Mouse (Mus musculus) monocyte, adult 5-6 weeks (primary cell): ENCODE measurements around the gene Slc9a3r2. TPM values are rescaled to one million over a fixed set of nuclear protein-coding genes. Genes with fewer than 3 reads are reported as not detected.

Experiments
- ATAC-seq: fragments of 153-309, 156-312 bp; replicated peaks from 2 replicates; pipeline ENCODE4 v1.8.0; 2017; ENCODE audit warnings: mild to moderate bottlenecking; ENCODE audit not compliant: low TSS enrichment, insufficient number of reproducible peaks, severe bottlenecking, poor library complexity, low FRiP score
- total RNA-seq: library from RNA; stranded (forward); fragments of 200-1000, 200-491, 200-594 nt; gene quantifications from 3 replicates; pipeline ENCODE4 v1.2.3, GENCODE M21; 2017

The Slc9a3r2 gene
- total RNA-seq, 1 experiment from 2014 or later = 0.48 TPM

GRCm38 (mm10) chr17:24604557-24604956, 45.6 kb downstream of the Slc9a3r2 start:
- ATAC-seq = no peak

- 0 out of 2 replicates have a peak, but pooled peaks have one; percentile 23 for ATAC-seq
Observed at GRCm38 (mm10) chr17:24603961-24604360, 46.2 kb downstream of the Slc9a3r2 start.

- ATAC-seq = no peak
Observed at GRCm38 (mm10) chr17:24600502-24600901, 49.6 kb downstream of the Slc9a3r2 start.

DNA sequence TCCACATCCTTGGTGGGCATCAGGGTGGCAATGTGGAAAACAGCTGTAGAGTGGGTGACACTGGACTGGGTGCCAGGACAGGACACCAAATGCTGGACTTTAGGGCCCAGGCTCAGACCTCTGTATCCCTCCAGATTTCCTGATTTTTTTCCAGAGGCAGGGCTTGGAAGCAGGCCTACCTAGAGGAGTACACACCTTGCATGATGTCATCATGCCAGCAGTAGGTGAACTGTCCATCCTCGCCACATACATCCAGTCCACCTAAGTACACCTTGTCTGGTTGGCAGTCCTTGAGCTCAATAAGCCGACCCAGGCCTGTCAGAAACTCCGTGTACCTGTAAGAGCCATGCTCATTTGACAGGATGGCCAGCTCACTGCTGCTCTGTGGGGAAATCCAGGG, 52.1 kb downstream of the Slc9a3r2 start:
- ATAC-seq = no peak

GRCm38 (mm10) chr17:24596471-24597183, 53.5 kb downstream of the Slc9a3r2 start:
- ATAC-seq = no peak

- ATAC-seq = no peak
Observed at GRCm38 (mm10) chr17:24596073-24596466, 54.1 kb downstream of the Slc9a3r2 start.

GRCm38 (mm10) chr17:24595126-24596072, 54.7 kb downstream of the Slc9a3r2 start:
- ATAC-seq = no peak

DNA sequence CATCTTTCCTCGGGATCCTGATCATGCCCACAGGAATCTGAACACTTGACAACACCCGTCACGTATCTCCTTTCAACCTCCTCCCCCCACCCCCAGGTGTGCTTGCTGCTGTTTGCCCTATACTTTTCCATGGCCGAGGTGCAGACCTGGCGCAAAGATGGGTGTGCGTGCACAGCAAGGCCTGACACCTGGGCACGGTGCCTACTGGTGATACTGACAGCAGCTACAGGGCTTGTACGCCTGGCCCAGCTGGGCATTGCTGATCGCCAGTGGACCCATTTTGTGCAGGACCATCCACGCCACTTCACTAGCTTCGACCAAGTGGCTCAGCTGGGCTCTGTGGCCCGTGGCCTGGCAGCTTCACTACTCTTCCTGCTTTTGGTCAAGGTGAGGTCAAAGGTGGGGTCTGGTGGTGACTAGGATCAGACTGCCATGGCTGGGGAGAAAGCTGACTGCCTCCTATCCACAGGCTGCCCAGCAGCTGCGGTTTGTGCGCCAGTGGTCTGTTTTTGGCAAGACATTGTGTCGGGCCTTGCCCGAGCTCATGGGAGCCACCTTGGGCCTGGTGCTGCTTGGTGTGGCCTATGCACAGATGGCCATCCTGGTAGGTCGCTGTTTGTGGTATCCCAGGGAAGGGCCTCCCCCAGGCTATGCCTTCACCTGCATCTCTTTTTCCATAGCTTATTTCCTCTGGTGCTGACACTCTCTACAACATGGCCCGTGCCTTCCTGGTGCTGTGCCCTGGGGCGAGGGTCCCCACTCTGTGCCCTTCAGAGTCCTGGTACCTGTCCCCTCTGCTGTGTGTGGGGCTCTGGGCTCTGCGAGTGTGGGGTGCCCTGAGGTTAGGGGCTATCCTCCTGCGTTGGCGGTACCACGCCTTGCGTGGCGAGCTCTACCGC, 55.9 kb downstream of the Slc9a3r2 start:
- no peak for ATAC-seq

DNA sequence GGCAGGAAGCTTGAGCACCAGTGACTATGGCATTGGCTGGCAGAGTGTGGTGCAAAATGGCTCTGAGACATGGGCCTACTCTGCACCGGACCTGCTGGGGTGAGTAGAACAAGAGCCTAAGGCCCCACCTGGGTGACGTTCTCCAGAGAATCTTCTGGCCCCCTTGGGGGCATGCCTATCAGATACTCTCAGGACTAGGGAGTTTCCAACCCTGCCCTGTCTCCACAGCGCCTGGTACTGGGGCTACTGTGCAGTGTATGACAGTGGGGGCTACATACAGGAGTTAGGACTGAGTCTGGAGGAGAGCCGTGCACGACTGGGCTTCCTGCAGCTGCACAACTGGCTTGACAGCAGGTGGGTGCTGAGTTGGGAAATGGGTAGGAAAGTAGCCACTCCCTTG, 56.9 kb downstream of the Slc9a3r2 start:
- no peak for ATAC-seq

DNA sequence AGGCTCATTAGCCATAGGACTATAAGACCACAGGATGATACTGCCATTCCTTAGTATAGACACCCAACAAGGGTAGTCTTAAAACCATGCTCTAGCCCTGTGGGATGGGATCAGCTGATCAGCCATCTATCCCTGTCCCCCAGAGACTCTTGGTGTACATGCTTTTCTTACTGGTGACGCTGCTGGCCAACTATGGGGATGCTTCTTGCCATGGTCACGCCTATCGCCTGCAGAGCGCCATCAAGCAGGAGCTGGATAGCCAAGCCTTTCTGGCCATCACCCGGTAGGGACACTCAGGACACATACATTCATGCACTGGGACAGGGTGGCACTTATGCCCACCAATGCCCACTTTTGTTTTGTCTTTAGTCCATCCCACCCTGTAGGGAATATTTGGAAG, 58.4 kb downstream of the Slc9a3r2 start:
- no peak for ATAC-seq

- ATAC-seq = no peak
Observed at GRCm38 (mm10) chr17:24590943-24591342, 59.2 kb downstream of the Slc9a3r2 start.

Other genes starting within 250 kb of the Slc9a3r2 start
- 84.3 to 102 TPM (median 99.4 TPM) in 3 replicates for gene Rnps1, start 235.8 kb downstream of the Slc9a3r2 start, total RNA-seq
- gene Eci1, start 223.7 kb downstream of the Slc9a3r2 start, total RNA-seq = 22.1 to 36.2 TPM (median 26.0 TPM) in 3 replicates
- gene Dnase1l2, start 207.2 kb downstream of the Slc9a3r2 start, total RNA-seq = 1.6 to 2.2 TPM in 2 of 3 replicates, not detected in the other
- gene E4f1, start 180.0 kb downstream of the Slc9a3r2 start, total RNA-seq = 26.9 to 32.5 TPM (median 29.5 TPM) in 3 replicates
- gene Pgp, start 179.9 kb downstream of the Slc9a3r2 start, total RNA-seq = 8.4 to 10.1 TPM (median 9.1 TPM) in 3 replicates
- gene Bricd5, start 176.4 kb downstream of the Slc9a3r2 start, total RNA-seq = 1.3 TPM in 1 of 3 replicates, not detected in the others
- gene Mlst8, start 171.2 kb downstream of the Slc9a3r2 start, total RNA-seq = 8.4 to 19.3 TPM (median 11.2 TPM) in 3 replicates
- gene Caskin1, start 161.7 kb downstream of the Slc9a3r2 start, total RNA-seq = not detected in 3 replicates
- 83.2 to 132 TPM (median 118 TPM) in 3 replicates for gene Traf7, start 122.4 kb downstream of the Slc9a3r2 start, total RNA-seq
- gene Rab26, start 116.1 kb downstream of the Slc9a3r2 start, total RNA-seq = 0.39 TPM in 1 of 3 replicates, not detected in the others
- gene Pkd1, start 100.5 kb downstream of the Slc9a3r2 start, total RNA-seq = 9.1 to 15.7 TPM (median 11.9 TPM) in 3 replicates
- 20.2 to 53.0 TPM (median 29.4 TPM) in 3 replicates for gene Tsc2, start 17.7 kb downstream of the Slc9a3r2 start, total RNA-seq
- 2.5 to 2.6 TPM in 2 of 3 replicates, not detected in the other for gene Nthl1, start 17.6 kb downstream of the Slc9a3r2 start, total RNA-seq
- gene Npw, start 8.1 kb upstream of the Slc9a3r2 start, total RNA-seq = not detected in 3 replicates
- gene Zfp598, start 19.4 kb upstream of the Slc9a3r2 start, total RNA-seq = 14.6 to 21.7 TPM (median 15.7 TPM) in 3 replicates
- gene Syngr3, start 39.6 kb upstream of the Slc9a3r2 start, total RNA-seq = not detected in 3 replicates
- 12.4 to 19.8 TPM (median 15.4 TPM) in 3 replicates for gene Gfer, start 45.8 kb upstream of the Slc9a3r2 start, total RNA-seq
- 0.48 to 3.0 TPM (median 2.1 TPM) in 3 replicates for gene Noxo1, start 45.9 kb upstream of the Slc9a3r2 start, total RNA-seq
- gene Tbl3, start 57.3 kb upstream of the Slc9a3r2 start, total RNA-seq = 9.7 to 19.8 TPM (median 18.6 TPM) in 3 replicates
- gene Rnf151, start 67.7 kb upstream of the Slc9a3r2 start, total RNA-seq = 2.8 TPM in 1 of 3 replicates, not detected in the others
- 428 to 669 TPM (median 533 TPM) in 3 replicates for gene Rps2, start 67.8 kb upstream of the Slc9a3r2 start, total RNA-seq
- 144 to 243 TPM (median 228 TPM) in 3 replicates for gene Ndufb10, start 74.2 kb upstream of the Slc9a3r2 start, total RNA-seq
- gene Rpl3l, start 77.5 kb upstream of the Slc9a3r2 start, total RNA-seq = 4.7 to 14.6 TPM (median 10.2 TPM) in 3 replicates
- 248 to 361 TPM (median 344 TPM) in 3 replicates for gene Msrb1, start 86.3 kb upstream of the Slc9a3r2 start, total RNA-seq
- not detected in 3 replicates for gene Hs3st6, start 102.7 kb upstream of the Slc9a3r2 start, total RNA-seq
- not detected in 3 replicates for gene Meiob, start 154.0 kb upstream of the Slc9a3r2 start, total RNA-seq
- gene Hagh, start 189.8 kb upstream of the Slc9a3r2 start, total RNA-seq = 23.2 to 48.3 TPM (median 34.5 TPM) in 3 replicates
- 3.2 to 6.6 TPM (median 4.8 TPM) in 3 replicates for gene Fahd1, start 200.0 kb upstream of the Slc9a3r2 start, total RNA-seq
- 0.29 TPM in 1 of 3 replicates, not detected in the others for gene Igfals, start 215.7 kb upstream of the Slc9a3r2 start, total RNA-seq
- gene Nubp2, start 236.0 kb upstream of the Slc9a3r2 start, total RNA-seq = 34.3 to 41.0 TPM (median 40.1 TPM) in 3 replicates
- 16.6 to 25.9 TPM (median 20.5 TPM) in 3 replicates for gene Spsb3, start 236.3 kb upstream of the Slc9a3r2 start, total RNA-seq
- 12.0 to 20.2 TPM (median 12.9 TPM) in 3 replicates for gene Eme2, start 244.8 kb upstream of the Slc9a3r2 start, total RNA-seq
- 13.4 to 24.4 TPM (median 19.0 TPM) in 3 replicates for gene Mrps34, start 244.8 kb upstream of the Slc9a3r2 start, total RNA-seq
- gene Nme3, start 246.2 kb upstream of the Slc9a3r2 start, total RNA-seq = 28.0 to 48.6 TPM (median 30.1 TPM) in 3 replicates